Mouse (Mus musculus) Patski (cell line): ENCODE results near the gene Fosb. TPM values are rescaled to one million over a fixed set of nuclear protein-coding genes. Genes with fewer than 3 reads are reported as not detected.
"Not testable (repeated sequence)": the region's sequence is repeated elsewhere in the genome, so short reads cannot be mapped to it uniquely, and the experiment has no call there.

Experiments
- ATAC-seq: fragments of 100-300 bp; one replicate; pipeline ENCODE4 v1.8.0; 2021
- CTCF ChIA-PET: fragments of 350-600 bp; sonication (Branson Sonifier 250); formaldehyde crosslinking; loops from one replicate; lab custom pipeline; 2022; ENCODE audit warnings: inconsistent platforms; lab: Charles Lee
- POLR2A ChIA-PET: fragments of 350-600 bp; sonication (Branson Sonifier 250); formaldehyde crosslinking; loops from one replicate; lab custom pipeline; 2022; ENCODE audit warnings: antibody characterized with exemption, inconsistent platforms; lab: Charles Lee
- DNase-seq: peaks from one replicate; pipeline ENCODE4 v3.0.0-alpha.2; 2011; ENCODE audit warnings: low read depth, low spot score
- H3K27me3 ChIP-seq: fragments of 371-371 bp; one replicate; pipeline ENCODE4 v1.5.1; 2021
- CTCF ChIP-seq: fragments of 100-300 bp; IDR thresholded peaks from one replicate; pipeline ENCODE4 v1.5.1; 2021
- in situ Hi-C: fragments of 300-500 bp; cut with MboI; formaldehyde crosslinking; loops from 3 replicates; pipeline ENCODE4 v1.11.1; 2018; ENCODE audit warnings: low pct_unique_long_range_greater_than_20kb, mixed read lengths
- polyA plus RNA-seq: library from polyadenylated mRNA; unstranded; gene quantifications from one replicate; pipeline ENCODE4 v1.2.3, GENCODE M21; 2021

Fosb gene
- polyA plus RNA-seq, 1 experiment from 2014 or later, result 72.9 TPM

DNA sequence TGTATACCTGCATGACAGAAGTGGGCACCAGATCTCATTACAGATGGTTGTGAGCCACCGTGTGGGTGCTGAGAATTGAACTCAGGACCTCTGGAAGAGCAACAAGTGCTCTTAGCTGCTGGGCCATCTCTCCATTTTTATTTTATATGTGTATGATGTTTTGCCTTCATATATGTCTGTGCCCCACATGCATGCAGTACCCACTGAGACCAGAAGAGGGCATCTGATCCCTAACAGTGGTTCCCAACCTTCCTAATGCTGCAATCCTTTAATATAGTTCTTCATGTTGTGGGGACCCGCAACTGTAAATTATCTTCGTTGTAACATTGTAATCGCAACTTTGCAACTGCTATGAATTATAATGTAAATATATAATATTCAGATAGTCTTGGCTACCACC is 25.1 kb downstream of the Fosb start:
- DNase-seq (no peak), ATAC-seq (no peak)
- TF ChIP-seq CTCF, result peak; percentile 87
- POLR2A ChIA-PET, result no interaction called here
- peaks cover 1% of the 10 kb centered on the region for H3K27me3 ChIP-seq
- CTCF ChIA-PET, result interaction anchor here (0.8 to 2.2 kb wide), 6 partner anchors 10 to 111 kb away, joined by 3 to 11 read pairs (median 4); no protein-coding TSS in a partner anchor
- in situ Hi-C loops, result loop anchor here (5.0 to 10.0 kb wide), 2 partner anchors 52 to 120 kb away; partner anchors contain the start of gene Gipr

DNA sequence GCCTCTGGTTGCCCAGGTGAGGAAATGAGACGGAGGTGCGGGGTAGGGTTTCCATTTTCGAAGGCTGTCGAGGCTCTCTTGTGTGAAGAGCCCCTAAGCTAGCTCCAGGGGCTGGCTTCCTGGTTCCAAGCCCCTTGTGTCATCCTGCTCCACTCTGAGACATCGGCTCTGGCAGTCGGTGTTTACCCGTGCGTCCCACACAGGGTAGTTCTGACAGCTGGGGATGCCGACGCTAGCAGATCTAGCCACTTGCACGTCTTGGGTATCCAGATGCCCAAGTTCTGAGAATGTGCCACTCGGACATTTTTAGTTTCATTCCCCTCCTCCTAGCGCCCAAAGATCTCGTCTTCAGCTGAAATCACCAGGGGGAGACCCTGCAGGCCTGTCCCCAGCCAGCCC is 26.4 kb downstream of the Fosb start:
- POLR2A ChIA-PET, result no interaction called here
- DNase-seq (no peak), ATAC-seq (no peak)
- CTCF ChIA-PET, result interaction anchor here (1.0 to 1.5 kb wide), 4 partner anchors 11 to 105 kb away, joined by 3 read pairs; no protein-coding TSS in a partner anchor
- peaks cover 10% of the 10 kb centered on the region for H3K27me3 ChIP-seq
- in situ Hi-C loops, result loop anchor here (5.0 to 10.0 kb wide), 2 partner anchors 51 to 119 kb away; partner anchors contain the start of gene Gipr
- no peak for TF ChIP-seq CTCF

DNA sequence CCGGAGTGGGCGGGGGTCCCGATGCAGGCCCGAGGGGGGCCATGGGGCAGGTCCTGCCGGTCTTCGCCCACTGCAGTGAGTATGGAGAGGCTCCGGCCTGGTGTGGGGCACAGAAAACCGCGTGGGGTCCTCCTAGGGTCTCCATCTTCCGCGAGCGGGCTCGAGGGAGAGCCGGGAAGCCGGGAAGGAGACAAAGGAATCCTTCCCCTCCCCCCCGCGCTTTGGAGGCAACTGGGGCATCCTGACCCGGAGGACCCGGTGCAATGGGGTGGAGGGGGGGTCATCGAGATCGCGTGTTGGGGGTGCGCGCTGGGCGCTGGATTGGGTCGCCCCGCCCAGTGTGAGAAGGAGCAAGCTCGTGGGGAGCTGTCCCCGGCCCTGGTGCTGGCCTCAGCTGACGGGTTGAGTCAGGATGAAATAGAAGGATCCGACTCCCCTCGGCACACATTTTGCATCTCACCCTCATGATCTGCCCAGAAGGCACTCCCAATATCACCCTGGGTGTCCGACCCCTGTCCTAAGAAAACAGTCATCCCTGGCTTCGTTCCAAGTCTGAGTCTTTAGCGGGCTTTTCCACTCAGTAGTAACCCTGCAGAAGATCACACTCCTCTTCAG is 27.0 kb downstream of the Fosb start:
- in situ Hi-C loops, result loop anchor here (5.0 to 10.0 kb wide), 2 partner anchors 51 to 118 kb away; partner anchors contain the start of gene Gipr
- DNase-seq, result no peak
- H3K27me3 ChIP-seq, result peaks cover 10% of the 10 kb centered on the region
- ATAC-seq, result peak; percentile 53
- ChIA-PET POLR2A (no interaction called here), CTCF (interaction anchor here (1.0 to 1.5 kb wide), 4 partner anchors 11 to 104 kb away, joined by 3 read pairs; no protein-coding TSS in a partner anchor)
- TF ChIP-seq CTCF, result no peak

DNA sequence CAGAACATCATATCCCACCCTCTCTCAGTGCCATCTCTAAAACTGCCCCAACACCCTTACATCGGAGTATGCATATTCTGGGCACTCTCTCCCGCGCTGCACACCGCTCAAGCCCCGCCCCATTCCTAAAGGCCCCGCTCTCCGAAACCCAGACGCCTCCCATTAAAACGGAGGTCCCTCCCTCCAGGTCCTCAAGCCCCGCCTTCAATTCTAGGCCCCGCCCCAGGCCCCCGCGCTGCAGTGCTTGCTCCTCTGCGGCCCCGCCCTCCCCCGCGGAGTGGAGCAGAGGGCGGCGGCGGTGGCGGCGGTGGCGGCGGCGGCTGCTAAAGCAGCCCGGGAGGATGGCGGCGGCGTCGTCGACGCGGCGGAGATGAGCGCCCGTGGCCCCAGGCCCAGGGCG is 27.5 kb downstream of the Fosb start, which contains the start of gene Rtn2:
Rtn2 (plus strand) TSS at position 240 of the 400 bp plus-strand sequence.
- POLR2A ChIA-PET, result no interaction called here
- peaks cover 10% of the 10 kb centered on the region for H3K27me3 ChIP-seq
- DNase-seq (no peak), ATAC-seq (peak; percentile 44)
- in situ Hi-C loops, result loop anchor here (5.0 to 10.0 kb wide), 2 partner anchors 50 to 118 kb away; partner anchors contain the start of gene Gipr
- TF ChIP-seq CTCF, result no peak
- CTCF ChIA-PET, result interaction anchor here (1.0 to 3.9 kb wide), 5 partner anchors 30 to 85 kb away, joined by 3 to 37 read pairs (median 7); no protein-coding TSS in a partner anchor

DNA sequence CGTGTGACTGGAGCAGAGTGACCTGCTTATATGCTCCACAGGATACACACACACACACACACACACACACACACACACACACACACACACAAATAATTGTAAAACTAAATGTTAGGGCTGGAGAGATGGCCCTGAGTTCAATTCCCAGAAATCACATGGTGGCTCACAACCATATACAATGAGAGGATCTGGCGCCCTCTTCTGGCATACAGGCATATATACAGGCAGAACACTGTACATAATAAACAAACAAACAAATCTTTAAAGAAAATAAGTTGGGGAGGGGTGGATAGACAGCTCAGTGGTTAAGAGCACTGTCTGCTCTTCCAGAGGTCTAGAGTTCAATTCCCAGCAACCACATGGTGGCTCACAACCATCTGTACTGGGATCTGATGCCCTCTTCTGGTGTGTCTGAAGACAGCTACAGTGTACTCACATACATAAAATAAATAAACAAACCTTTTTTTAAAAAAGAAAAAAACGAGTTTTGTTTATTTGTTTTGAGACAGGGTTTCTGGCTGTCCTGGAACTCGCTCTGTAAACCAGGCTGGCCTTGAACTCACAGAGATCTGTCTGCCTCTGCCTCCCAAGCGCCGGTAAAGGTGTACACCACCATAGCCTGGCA is 28.1 kb downstream of the Fosb start:
- H3K27me3 ChIP-seq, POLR2A ChIA-PET, DNase-seq, ATAC-seq: not testable (repeated sequence)
- peak; percentile 77 for TF ChIP-seq CTCF
- in situ Hi-C loops, result loop anchor here (5.0 to 10.0 kb wide), 2 partner anchors 49 to 117 kb away; partner anchors contain the start of gene Gipr
- CTCF ChIA-PET, result interaction anchor here (0.6 to 3.9 kb wide), 7 partner anchors 15 to 84 kb away, joined by 3 to 37 read pairs (median 6); no protein-coding TSS in a partner anchor

DNA sequence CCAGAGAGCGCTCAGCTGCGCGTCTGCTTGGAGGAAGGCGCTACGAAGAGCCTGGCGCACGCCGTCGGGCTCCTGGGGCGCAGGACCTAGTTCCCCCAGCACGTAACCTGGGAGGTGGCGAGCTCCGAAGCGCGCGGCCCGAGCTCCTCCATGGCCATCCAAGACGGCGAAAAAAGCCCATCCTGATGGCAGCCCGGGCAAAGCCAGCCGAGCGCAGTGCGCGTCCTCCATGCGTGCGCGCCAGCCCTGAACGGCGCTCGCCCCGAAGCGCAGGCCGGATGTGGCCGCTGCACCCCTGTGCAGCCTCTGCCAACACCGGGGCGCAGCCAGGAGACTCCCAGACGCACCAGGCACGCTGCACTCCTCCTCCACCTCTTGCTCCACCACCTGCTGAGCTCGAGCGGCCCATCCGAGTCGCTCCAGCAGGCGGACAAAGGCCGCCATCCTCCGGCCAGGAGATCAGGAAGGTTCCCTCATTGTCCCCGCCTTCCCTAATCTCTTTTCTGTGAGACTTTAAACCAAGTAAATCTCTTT is 30.2 kb downstream of the Fosb start, which contains the start of gene Ppm1n:
Ppm1n (minus strand) TSS at position 484 of the 534 bp plus-strand sequence.
- POLR2A ChIA-PET, result no interaction called here
- ATAC-seq, result no peak
- DNase-seq, result no peak
- no peak for TF ChIP-seq CTCF
- H3K27me3 ChIP-seq, result peaks cover 10% of the 10 kb centered on the region
- in situ Hi-C loops, result loop anchor here (5.0 to 10.0 kb wide), 2 partner anchors 47 to 115 kb away; partner anchors contain the start of gene Gipr
- CTCF ChIA-PET, result interaction anchor here (1.1 to 3.9 kb wide), 4 partner anchors 13 to 102 kb away, joined by 3 to 37 read pairs (median 4); no protein-coding TSS in a partner anchor

DNA sequence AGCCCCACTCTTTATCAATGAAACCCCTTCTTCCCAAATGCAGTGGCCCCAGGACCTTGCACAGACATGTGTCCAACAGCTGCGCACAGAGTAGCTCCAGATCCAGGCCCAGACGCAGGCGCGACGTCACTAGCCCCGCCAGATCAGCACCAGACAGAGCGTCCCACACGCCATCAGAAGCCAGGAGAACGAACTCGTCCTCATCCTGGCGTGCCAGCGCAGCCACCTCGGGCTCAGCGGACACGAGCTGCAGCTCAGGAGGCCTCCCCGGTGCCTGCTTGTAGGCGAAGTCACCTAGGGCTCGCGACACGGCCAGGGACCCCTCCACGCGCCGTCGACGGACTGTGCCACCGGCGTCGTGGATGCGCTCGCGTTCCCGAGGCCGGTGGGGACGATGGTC is 30.8 kb downstream of the Fosb start:
- ChIA-PET POLR2A (no interaction called here), CTCF (interaction anchor here (0.7 to 3.9 kb wide), 2 partner anchors 37 to 40 kb away, joined by 3 to 37 read pairs; no protein-coding TSS in a partner anchor)
- TF ChIP-seq CTCF, result no peak
- DNase-seq, result no peak
- ATAC-seq, result no peak
- in situ Hi-C loops, result no loop called here
- H3K27me3 ChIP-seq, result peaks cover 10% of the 10 kb centered on the region

DNA sequence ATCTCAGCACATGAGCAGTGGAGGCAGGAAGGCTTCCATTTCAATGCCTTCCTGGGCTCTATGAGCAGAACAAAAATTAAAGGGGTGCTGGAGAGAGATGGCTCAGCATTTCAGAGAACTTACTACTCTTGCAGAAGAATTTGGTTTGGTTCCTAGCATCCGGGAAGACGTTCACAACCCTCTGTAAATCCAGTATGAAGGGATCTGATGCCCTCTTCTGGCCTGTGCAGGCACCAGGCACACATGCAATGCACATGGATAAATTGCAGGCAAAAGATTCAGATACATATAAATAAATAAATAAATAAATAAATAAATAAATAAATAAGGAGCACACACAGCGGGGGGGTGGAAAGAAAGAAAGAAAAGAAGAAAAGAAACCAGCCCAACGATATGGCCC is 33.6 kb downstream of the Fosb start:
- DNase-seq (no peak), ATAC-seq (no peak)
- POLR2A ChIA-PET, result no interaction called here
- no peak for TF ChIP-seq CTCF
- peaks cover 10% of the 10 kb centered on the region for H3K27me3 ChIP-seq
- in situ Hi-C loops, result no loop called here
- CTCF ChIA-PET, result interaction anchor here (2.2 kb wide), 1 partner anchor 36 kb away, joined by 15 read pairs; no protein-coding TSS in a partner anchor

DNA sequence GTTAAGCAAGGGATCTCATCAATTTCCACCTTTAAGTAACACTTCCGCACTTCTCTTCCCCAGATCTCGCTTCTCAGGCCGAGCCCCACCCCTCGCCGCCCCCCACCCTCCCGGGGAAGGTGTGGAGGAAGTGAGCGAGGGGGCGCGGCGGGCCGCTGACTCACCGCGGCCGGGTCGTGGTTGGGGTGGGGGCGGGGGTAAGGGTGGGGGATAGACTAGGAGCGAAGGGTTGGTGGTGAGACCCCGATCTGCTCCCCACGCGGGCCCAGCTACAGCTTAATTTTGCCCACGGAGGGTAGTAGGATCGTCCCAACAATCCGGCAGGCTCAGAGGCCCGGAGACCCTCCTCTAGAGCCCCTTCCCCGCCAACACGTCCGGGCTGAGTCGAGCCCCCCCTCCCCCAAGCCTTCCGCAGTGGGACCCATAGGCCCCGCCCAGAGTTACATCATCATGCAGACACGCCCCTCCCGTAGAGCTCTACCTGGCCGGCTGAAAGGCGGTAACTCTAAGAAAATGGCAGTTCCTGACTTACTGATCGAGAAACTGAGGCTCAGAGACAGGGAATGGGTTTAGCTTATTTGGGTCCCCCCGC is 37.6 kb downstream of the Fosb start:
- POLR2A ChIA-PET, result interaction anchor here (0.9 to 1.0 kb wide), 2 partner anchors 41 to 93 kb away, joined by 3 read pairs; no protein-coding TSS in a partner anchor
- ATAC-seq, result no peak
- no peak for TF ChIP-seq CTCF
- CTCF ChIA-PET, result interaction anchor here (0.7 to 1.7 kb wide), 3 partner anchors 33 to 43 kb away, joined by 3 to 7 read pairs (median 3); no protein-coding TSS in a partner anchor
- DNase-seq, result no peak
- in situ Hi-C loops, result no loop called here
- no peaks in the 10 kb centered on the region for H3K27me3 ChIP-seq
